Mouse (Mus musculus) forelimb bud, embryonic 11.5 days (tissue): ENCODE measurements around the gene Sesn2.

Experiments
- DNase-seq: peaks from one replicate; pipeline ENCODE4 v3.0.0-alpha.2; 2012; ENCODE audit warnings: low read depth, low spot score

Sesn2 gene

GRCm38 (mm10) chr4:132514555-132515135, 4.3 kb upstream of the Sesn2 start:
- peak; percentile 83 for DNase-seq

- DNase-seq: no peak
These were observed 3.3 kb upstream of the Sesn2 start for GRCm38 (mm10) chr4:132513395-132514273.

GRCm38 (mm10) chr4:132512080-132512479, 1.8 kb upstream of the Sesn2 start:
- DNase-seq: no peak

GRCm38 (mm10) chr4:132509621-132510296, 542 bp downstream of the Sesn2 start:
- peak; percentile 91 for DNase-seq

GRCm38 (mm10) chr4:132507210-132507609, 3.1 kb downstream of the Sesn2 start:
- DNase-seq: no peak

- DNase-seq: no peak
These were observed 4.1 kb downstream of the Sesn2 start for GRCm38 (mm10) chr4:132506250-132506649.

- no peak for DNase-seq
These were observed 4.5 kb downstream of the Sesn2 start for GRCm38 (mm10) chr4:132505800-132506199.

- DNase-seq: no peak
These were observed 5.1 kb downstream of the Sesn2 start for GRCm38 (mm10) chr4:132505034-132505738.

GRCm38 (mm10) chr4:132503344-132503743, 7.0 kb downstream of the Sesn2 start:
- DNase-seq: no peak

- no peak for DNase-seq
These were observed 8.7 kb downstream of the Sesn2 start for GRCm38 (mm10) chr4:132501639-132502038.

GRCm38 (mm10) chr4:132494271-132494918, 15.9 kb downstream of the Sesn2 start:
- no peak for DNase-seq

- DNase-seq: no peak
These were observed 17.9 kb downstream of the Sesn2 start for GRCm38 (mm10) chr4:132492178-132493060.

- no peak for DNase-seq
These were observed 18.6 kb downstream of the Sesn2 start for GRCm38 (mm10) chr4:132491748-132492147.

GRCm38 (mm10) chr4:132491057-132491456, 19.2 kb downstream of the Sesn2 start:
- no peak for DNase-seq

- no peak for DNase-seq
These were observed 19.9 kb downstream of the Sesn2 start for GRCm38 (mm10) chr4:132490273-132491010.

- no peak for DNase-seq
These were observed 21.3 kb downstream of the Sesn2 start for GRCm38 (mm10) chr4:132488976-132489375.

GRCm38 (mm10) chr4:132488521-132488920, 21.8 kb downstream of the Sesn2 start:
- no peak for DNase-seq

GRCm38 (mm10) chr4:132484820-132485219, 25.5 kb downstream of the Sesn2 start:
- no peak for DNase-seq

- no peak for DNase-seq
These were observed 26.1 kb downstream of the Sesn2 start for GRCm38 (mm10) chr4:132484231-132484630.
